Mouse (Mus musculus) heart, adult 2 months (tissue): ENCODE results near the gene Tspan12. TPM values are rescaled to one million over a fixed set of nuclear protein-coding genes. Genes with fewer than 3 reads are reported as not detected.

Experiments used
- DNase-seq, 2 experiments: peaks; one replicate each; pipeline ENCODE4 v3.0.0; 2021
- H3K27ac ChIP-seq: fragments of 200-600 bp; 2 replicates; pipeline ENCODE4 v1.8.1; 2022
- H3K27me3 ChIP-seq: fragments of 200-500 bp; 2 replicates; pipeline ENCODE4 v1.6.1; 2012; ENCODE audit warnings: mild to moderate bottlenecking, low read length, inconsistent platforms, mixed read lengths; ENCODE audit not compliant: control insufficient read depth, insufficient read depth
- H3K36me3 ChIP-seq: fragments of 200-500 bp; 2 replicates; pipeline ENCODE4 v1.6.1; 2012; ENCODE audit warnings: low read length, inconsistent platforms; ENCODE audit not compliant: control insufficient read depth, insufficient read depth
- H3K4me1 ChIP-seq: fragments of 200-500 bp; 2 replicates; pipeline ENCODE4 v1.6.1; 2011; ENCODE audit warnings: low read length; ENCODE audit not compliant: control insufficient read depth, insufficient read depth
- H3K4me3 ChIP-seq: fragments of 200-600 bp; 2 replicates; pipeline ENCODE4 v1.8.1; 2022
- H3K79me2 ChIP-seq: fragments of 200-500 bp; replicated peaks from 2 replicates; pipeline ENCODE4 v1.6.1; 2012; ENCODE audit warnings: mild to moderate bottlenecking, inconsistent platforms, low read length, moderate library complexity, mixed read lengths; ENCODE audit not compliant: control insufficient read depth, insufficient read depth
- H3K9ac ChIP-seq: fragments of 200-500 bp; 2 replicates; pipeline ENCODE4 v1.6.1; 2012; ENCODE audit warnings: low read depth, mild to moderate bottlenecking, control low read depth, inconsistent platforms, low read length, mixed read lengths
- CTCF ChIP-seq: fragments of 200-600 bp; IDR thresholded peaks from 2 replicates; pipeline ENCODE4 v1.8.1; 2022; ENCODE audit warnings: antibody characterized with exemption, mild to moderate bottlenecking, moderate library complexity
- EP300 ChIP-seq: fragments of 200-500 bp; IDR thresholded peaks from 2 replicates; pipeline ENCODE4 v1.6.1; 2011; ENCODE audit warnings: low read depth, low read length, control low read depth; ENCODE audit not compliant: insufficient read depth
- POLR2A ChIP-seq: fragments of 200-500 bp; IDR thresholded peaks from 2 replicates; pipeline ENCODE4 v1.6.1; 2011; ENCODE audit warnings: mild to moderate bottlenecking, low read depth, low read length, control low read depth; ENCODE audit not compliant: insufficient read depth
- WGBS: fragments of 180-500 bp; shearing (Covaris S2); methylation state at CpG from one replicate; pipeline ENCODE4 v1.1.7; 2018; 5-methylcytosine and 5-hydroxymethylcytosine counted together
- intact Hi-C: fragments of 180-260 bp; cut with DNase I; formaldehyde crosslinking; loops from one replicate; pipeline ENCODE4 v1.15.1; 2025
- polyA plus RNA-seq: library from polyadenylated mRNA; depleted of rRNA; stranded (reverse); fragments of >200 nt; gene quantifications from 2 replicates; pipeline ENCODE4 v1.2.3, GENCODE M21; 2012
- total RNA-seq, 2 experiments: library from RNA; stranded (reverse); gene quantifications; 2 replicates each; pipeline ENCODE4 v1.2.3; 2021

Tspan12 gene
- total and polyA plus RNA-seq, 3 experiments = 18.6 to 79.0 (median 65.3) TPM

- peak; percentile 63 for TF ChIP-seq CTCF
- 0 out of 2 replicates have a peak, but pooled peaks have one; percentile 53 for TF ChIP-seq EP300
- peak; percentile 73; the same call in 1 of the 2 replicates for TF ChIP-seq POLR2A
- peak; percentile 87 to 91 for DNase-seq
- Histone ChIP-seq H3K79me2 (no peaks in the 10 kb centered on the region; the same call in 1 of the 2 replicates), H3K4me3 (peak overlapping the region; percentile 88), H3K27ac (peak overlapping the region; percentile 91), H3K27me3 (no peaks in the 10 kb centered on the region), H3K36me3 (no peaks in the 10 kb centered on the region; the same call in 1 of the 2 replicates), H3K9ac (peak overlapping the region; percentile 96), H3K4me1 (peaks cover 5% of the 10 kb centered on the region; the same call in 1 of the 2 replicates)
- WGBS = under 1% methylated on average over 62 of the region's 62 CpGs
- intact Hi-C loops = loop anchor here (1.0 to 5.0 kb wide), 2 partner anchors 56 to 96 kb away; partner anchors contain the start of gene Ing3
These were observed 545 bp downstream of the Tspan12 start for GRCm38 (mm10) chr6:21851596-21852343.

- Histone ChIP-seq H3K36me3 (no peaks in the 10 kb centered on the region; the same call in 1 of the 2 replicates), H3K4me1 (peaks cover 5% of the 10 kb centered on the region; the same call in 1 of the 2 replicates), H3K4me3 (peak overlapping the region; percentile 88), H3K27me3 (no peaks in the 10 kb centered on the region), H3K9ac (peak overlapping the region; percentile 96), H3K79me2 (no peaks in the 10 kb centered on the region; the same call in 1 of the 2 replicates), H3K27ac (peak overlapping the region; percentile 91)
- intact Hi-C loops = loop anchor here (5.0 kb wide), 1 partner anchor 96 kb away; the partner anchor contains the start of gene Ing3
- WGBS = under 1% methylated on average over 5 of the region's 5 CpGs
- no peak for DNase-seq
- no peak for TF ChIP-seq EP300
- TF ChIP-seq CTCF = no peak
- TF ChIP-seq POLR2A = no peak
These were observed 1.0 kb downstream of the Tspan12 start for GRCm38 (mm10) chr6:21851346-21851595.

- no peaks in the 10 kb centered on the region; the same call in 1 of the 2 replicates for H3K79me2 ChIP-seq
- peak; percentile 41 to 51 for DNase-seq
- TF ChIP-seq EP300 (no peak), POLR2A (0 out of 2 replicates have a peak, but pooled peaks have one; percentile 39)
- no peaks in the 10 kb centered on the region for H3K27me3 ChIP-seq
- peak overlapping the region; percentile 88 for H3K4me3 ChIP-seq
- intact Hi-C loops = loop anchor here (5.0 kb wide), 1 partner anchor 97 kb away; the partner anchor contains the start of gene Ing3
- WGBS = 10% methylated on average over 21 of the region's 21 CpGs
- peak overlapping the region; percentile 91 for H3K27ac ChIP-seq
- peaks cover 3% of the 10 kb centered on the region; the same call in 1 of the 2 replicates for H3K4me1 ChIP-seq
- H3K36me3 ChIP-seq = no peaks in the 10 kb centered on the region; the same call in 1 of the 2 replicates
- peak overlapping the region; percentile 96; the same call in 1 of the 2 replicates for H3K9ac ChIP-seq
These were observed 1.6 kb downstream of the Tspan12 start for GRCm38 (mm10) chr6:21850526-21851345.

GRCm38 (mm10) chr6:21848808-21849207, 3.5 kb downstream of the Tspan12 start:
- DNase-seq = no peak
- Histone ChIP-seq H3K4me1 (peaks cover 2% of the 10 kb centered on the region; the same call in 1 of the 2 replicates), H3K27me3 (no peaks in the 10 kb centered on the region), H3K36me3 (no peaks in the 10 kb centered on the region; the same call in 1 of the 2 replicates), H3K9ac (no peak overlapping the region), H3K27ac (no peak overlapping the region), H3K4me3 (no peak overlapping the region), H3K79me2 (no peaks in the 10 kb centered on the region; the same call in 1 of the 2 replicates)
- intact Hi-C loops = no loop called here
- TF ChIP-seq EP300 (no peak), POLR2A (no peak), CTCF (no peak)
- 91% methylated on average over 4 of the region's 4 CpGs for WGBS

DNA sequence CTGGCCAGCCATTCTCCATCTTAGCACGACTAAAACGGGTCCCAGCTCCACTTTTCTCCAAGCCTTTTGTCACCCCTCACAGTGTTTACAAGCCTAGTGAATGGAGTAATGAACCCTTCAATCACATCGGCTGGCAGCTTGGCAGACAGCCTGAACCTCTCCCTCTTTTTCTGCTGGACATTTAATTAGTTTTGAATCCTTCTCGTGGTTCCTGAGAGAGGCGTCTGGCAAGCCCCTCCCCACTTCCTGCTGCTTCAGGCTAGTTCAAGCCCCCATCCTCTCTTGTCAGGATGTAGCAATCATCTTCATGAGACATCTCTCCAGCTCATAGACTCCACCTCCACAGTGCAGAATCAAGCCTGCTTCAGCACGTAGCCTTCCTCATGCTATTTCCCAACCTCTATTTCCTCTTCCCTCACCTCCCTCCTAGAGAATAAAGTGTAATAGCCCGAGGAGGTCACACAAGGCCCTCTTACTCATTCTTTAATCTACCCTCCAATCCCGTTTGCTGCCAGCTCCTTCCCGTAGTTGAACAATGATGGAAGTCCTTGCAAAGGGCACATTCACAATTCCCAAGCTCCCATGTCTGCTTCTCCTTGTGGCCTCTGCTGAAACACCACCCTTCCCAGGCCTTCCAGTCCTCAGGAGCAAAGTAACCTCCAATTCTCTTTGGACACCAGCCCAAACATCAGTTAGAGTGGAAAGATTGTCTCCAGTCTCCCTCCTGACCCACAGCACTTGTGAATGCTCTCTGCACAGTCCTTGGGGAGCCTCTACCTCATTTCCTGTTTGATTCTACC, 12.1 kb downstream of the Tspan12 start:
- H3K4me1 ChIP-seq = peaks cover 10% of the 10 kb centered on the region
- TF ChIP-seq EP300 (no peak), POLR2A (no peak), CTCF (peak; percentile 28; the same call in 1 of the 2 replicates)
- peaks cover 10% of the 10 kb centered on the region; the same call in 1 of the 2 replicates for H3K36me3 ChIP-seq
- H3K79me2 ChIP-seq = no peaks in the 10 kb centered on the region
- no peak overlapping the region for H3K9ac ChIP-seq
- intact Hi-C loops = no loop called here
- no peak for DNase-seq
- H3K4me3 ChIP-seq = no peak overlapping the region
- H3K27me3 ChIP-seq = no peaks in the 10 kb centered on the region
- 22% methylated on average over 9 of the region's 9 CpGs for WGBS
- peak overlapping the region; percentile 52 for H3K27ac ChIP-seq
